Mouse (Mus musculus): Measurements from ENCODE around the gene Trpv2. TPM values are rescaled to one million over a fixed set of nuclear protein-coding genes. Genes with fewer than 3 reads are reported as not detected.

Gene Trpv2
- total RNA-seq, 2 experiments from 2014 or later = 13.1 to 13.9 TPM

DNA sequence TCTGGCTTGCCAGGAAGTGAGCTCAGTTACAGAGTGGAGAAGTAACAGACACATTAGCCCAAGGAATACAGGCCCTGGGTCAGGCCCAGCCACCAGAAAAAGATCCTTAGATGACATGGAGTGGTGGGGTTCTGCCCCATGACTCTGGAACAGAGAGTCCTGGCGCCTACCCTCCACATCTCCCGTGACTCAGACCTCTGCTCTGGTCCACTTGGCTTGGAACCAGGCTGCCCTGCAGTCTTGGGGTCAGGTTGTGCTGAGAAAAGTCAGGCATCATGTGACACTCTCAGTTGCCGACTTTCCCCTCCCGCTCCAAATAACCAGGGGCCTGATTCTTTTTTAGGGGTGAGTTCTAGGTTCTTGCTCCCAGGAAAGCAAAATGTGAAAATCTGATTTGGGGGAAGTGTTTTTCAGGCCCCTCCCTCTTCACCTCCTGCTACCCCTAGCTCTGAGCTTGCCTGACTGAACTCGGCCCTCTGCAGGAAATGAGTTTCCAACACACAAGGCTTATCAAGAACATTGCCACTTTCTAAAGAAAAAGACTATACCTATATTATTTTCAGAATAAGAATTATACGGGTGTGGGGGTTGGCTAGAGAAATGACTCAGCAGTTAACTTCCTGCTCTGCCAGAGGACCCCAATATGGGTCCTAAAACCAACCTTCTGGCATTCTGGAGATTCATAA lies 15.2 kb upstream of the Trpv2 start:
- no peak for DNase-seq

DNA sequence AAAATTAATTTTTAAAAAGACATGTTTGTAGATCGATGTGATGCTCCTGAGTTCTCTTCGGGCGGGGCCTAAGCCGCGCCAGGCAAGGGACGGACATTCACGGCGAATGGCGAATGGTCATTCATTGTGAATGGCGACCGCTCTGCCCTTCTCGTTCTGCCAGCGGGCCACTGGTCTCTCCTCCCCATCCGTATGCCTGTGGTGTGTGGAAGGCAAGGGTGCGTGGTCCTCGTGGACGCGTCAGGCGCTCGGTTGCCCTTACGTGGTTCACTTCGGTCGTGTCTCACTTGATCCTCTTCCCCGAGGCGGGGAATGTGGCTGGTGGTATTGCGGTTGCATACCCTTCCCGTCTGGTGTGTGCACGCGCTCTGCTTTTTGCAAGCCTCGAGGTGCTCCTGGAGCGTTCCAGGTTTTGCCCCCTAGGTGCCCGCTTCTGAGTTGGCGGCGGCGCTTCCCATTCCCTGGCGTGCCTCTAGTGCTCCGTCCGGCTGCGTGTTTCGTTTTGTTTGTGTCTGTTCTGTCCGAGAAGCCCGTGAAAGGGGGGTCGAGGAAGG lies 13.7 kb upstream of the Trpv2 start:
- DNase-seq = no peak

GRCm38 (mm10) chr11:62563590-62563989 lies 10.7 kb upstream of the Trpv2 start:
- no peak for DNase-seq

- no peak for DNase-seq
These were observed 8.5 kb upstream of the Trpv2 start for GRCm38 (mm10) chr11:62565747-62566146.

GRCm38 (mm10) chr11:62566211-62566610 lies 8.1 kb upstream of the Trpv2 start:
- DNase-seq = no peak

DNA sequence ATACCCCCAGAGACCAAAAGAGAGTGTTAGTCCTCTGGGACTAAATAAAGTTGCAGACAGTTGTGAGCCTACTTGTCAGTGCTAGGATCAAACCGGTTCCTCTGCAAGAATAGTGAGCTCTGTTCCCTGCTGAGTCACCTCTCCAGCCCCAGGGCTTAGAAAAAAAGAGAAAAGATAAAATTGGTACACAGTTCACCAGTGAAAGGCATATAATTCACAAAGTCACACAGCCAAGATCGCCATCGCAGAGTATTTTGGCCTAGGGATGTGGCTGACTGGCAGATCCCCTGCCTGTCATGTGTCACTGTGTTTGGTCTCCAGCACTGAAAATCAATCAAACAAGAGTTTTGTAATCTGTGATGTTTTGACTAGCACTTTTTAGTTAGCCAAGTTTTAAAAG lies 6.0 kb upstream of the Trpv2 start:
- no peak for DNase-seq

DNA sequence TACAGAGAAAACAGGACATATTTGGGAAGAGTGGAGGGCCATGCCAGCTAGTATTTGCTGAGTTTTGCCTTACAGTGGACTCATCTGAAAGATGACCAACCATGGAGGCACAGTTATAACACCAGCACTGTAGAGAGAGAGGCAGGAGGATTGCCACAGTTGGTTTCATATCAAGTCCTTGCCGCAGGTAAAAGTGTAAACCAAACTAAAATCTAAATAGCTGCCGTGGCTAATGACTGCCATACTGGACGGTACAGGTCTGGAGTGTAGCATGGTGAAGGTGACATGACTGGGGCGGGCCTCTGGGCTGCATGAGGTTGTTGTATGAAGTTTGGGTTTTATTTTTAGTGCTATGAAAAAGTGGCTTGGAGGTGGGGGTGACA lies 408 bp downstream of the Trpv2 start:
- DNase-seq = no peak

DNA sequence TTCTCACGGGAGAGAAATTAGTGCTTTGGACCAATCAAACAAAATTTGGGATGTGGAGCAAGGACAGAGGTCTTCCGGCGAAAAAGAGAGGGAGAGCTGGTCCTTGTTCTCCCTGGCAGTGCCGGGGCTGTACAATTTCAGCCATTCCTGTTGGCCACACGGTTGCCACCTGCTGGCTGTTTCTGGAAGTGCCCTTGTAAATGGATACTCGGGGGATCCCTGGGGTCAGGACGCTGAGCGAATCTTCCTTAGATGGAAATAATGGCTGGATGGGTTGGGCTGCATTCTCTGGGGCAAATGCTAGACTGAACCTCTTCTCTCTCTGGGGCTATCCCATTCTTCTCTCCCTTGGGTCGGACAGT lies 992 bp downstream of the Trpv2 start:
- peak; percentile 81 to 83 for DNase-seq

DNA sequence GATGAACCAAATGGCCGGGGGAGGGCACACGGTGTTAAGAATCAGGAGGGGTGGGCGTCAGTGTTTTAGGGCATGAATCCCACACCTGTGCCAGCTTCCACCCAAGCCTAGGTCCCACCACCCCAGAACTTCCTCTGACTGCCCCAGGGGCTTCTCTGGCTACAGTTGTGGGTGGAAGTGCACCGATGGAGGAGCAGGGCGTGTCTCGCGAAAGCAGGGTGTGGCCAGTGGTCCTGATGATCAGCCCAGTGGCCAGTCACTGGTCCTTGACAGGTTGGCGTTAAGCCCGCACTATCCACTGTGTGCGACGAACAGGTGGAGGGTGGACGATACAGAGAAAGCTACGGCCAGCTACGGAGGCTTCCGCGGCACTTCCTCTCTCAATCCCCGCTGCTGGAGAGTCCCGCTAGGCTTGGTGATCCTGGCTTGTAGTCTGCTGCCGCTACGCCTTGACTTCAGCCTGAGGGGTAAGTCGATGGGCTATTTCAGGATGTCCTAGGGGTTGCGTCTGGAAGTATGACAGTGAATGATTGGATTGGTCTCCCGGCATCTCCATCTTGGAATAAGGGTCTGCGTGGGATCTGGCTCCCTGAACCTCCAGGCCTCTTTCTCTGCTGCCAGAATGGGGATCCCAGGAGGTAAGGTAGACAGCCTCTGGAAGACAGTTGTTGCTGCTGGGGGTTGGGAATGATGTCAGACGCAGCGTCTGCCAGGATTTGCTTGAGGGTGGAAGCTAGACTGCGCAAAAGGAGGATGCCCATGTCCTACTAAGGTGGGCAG lies 1.6 kb downstream of the Trpv2 start:
- peak; percentile 40 to 46 for DNase-seq

DNA sequence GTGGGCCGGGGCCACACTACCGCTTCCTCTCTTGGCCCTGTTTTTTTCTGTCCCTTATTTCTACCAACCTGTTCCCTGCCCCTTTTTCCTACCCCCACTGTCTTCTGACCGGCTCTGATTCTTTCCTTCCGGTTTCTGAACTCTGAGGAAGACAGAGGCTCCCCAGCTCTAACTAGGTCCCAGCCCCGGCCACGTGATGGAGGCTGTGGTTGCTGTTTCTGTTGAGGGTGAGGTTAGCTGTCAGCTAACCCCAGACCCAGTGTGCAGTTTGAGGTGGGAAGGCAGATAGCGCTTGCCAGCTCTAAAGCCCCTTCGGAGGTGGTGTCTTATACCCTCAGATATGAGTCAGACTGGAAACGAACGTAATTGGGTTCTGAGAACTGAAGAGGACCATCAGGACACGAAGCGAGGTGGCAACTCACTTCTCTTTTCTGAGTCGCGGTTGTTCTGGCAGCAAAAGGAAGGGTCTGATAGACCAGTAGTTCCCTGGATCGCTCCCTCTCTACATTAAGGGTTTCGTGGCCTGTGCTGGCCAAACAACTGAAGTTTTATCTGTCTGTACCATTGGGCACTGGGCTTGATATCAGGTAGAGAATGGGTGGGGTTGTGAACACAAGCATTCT lies 2.4 kb downstream of the Trpv2 start:
- DNase-seq = peak; percentile 30 to 36

DNA sequence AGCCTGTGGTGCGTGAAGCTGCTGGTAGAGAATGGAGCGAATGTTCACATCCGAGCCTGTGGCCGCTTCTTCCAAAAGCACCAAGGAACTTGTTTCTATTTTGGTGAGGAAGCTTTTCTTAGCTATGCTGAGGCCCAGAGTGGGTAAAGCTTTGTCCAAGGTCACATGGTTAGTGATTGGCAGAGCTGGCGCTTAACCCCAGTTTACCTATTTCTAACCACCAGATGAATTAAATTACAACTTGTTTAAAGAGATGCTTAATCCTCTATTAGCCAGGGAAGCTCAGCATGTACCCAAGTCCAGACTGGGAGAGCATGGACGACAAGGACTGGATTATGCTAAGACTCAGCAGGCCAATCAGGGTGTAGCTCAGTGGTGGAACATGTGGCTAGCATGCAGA lies 8.7 kb downstream of the Trpv2 start:
- DNase-seq = no peak

- no peak for DNase-seq
These were observed 10.5 kb downstream of the Trpv2 start for GRCm38 (mm10) chr11:62584671-62585206.

DNA sequence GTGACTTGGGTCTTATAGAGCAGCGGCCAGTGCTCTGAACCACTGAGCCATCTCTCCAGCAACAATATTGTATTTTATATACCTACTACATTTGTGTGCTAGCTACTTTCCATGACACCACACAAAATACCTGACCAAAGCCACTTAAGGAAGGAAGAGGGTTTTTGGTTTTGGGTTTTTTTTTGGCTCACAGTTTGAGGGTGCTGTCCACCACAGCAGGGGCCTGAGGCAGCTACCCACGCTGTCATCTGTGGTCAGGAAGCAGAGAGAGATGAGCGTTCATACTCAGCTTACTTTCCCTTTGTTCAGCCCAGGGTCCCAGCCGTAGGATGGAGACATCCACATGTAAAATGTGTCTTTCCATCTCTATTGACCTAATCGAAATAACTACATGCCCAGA lies 12.7 kb downstream of the Trpv2 start:
- DNase-seq = no peak

DNA sequence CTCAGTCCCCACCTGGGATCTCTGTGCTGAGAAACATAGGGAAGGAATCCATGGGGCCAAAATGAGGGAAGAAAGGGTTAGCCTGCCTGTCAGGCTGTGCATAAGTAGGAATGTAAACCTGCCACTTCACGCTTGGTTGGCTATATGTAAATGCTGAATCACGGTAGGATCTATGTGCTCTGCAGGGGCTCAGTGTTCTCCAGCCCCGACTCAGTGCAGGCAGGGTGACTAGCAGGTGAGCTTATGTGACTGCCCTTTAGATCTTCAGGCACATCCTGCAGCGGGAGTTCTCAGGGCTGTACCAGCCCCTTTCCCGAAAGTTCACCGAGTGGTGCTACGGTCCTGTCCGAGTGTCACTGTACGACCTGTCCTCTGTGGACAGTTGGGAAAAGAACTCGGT lies 15.1 kb downstream of the Trpv2 start:
- no peak for DNase-seq

DNA sequence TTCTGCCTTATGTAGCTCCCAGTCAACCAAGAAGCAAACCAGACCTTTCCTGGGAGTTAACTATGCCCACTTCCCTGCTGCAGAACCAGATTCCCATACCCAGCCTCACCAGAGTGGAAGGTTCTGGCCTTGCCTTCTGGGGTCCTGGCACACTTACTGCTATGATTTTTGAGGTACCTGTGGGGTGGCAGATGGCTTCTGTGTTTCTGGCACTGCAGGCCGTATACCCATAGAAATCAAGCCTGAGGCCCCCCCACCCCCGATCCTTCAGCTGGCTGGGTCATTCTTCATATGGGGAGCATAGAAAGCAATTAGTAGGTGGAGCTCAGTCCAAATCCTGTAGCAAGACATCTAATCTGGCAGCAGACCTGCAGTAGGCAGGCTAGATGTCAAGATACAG lies 16.7 kb downstream of the Trpv2 start:
- no peak for DNase-seq

DNA sequence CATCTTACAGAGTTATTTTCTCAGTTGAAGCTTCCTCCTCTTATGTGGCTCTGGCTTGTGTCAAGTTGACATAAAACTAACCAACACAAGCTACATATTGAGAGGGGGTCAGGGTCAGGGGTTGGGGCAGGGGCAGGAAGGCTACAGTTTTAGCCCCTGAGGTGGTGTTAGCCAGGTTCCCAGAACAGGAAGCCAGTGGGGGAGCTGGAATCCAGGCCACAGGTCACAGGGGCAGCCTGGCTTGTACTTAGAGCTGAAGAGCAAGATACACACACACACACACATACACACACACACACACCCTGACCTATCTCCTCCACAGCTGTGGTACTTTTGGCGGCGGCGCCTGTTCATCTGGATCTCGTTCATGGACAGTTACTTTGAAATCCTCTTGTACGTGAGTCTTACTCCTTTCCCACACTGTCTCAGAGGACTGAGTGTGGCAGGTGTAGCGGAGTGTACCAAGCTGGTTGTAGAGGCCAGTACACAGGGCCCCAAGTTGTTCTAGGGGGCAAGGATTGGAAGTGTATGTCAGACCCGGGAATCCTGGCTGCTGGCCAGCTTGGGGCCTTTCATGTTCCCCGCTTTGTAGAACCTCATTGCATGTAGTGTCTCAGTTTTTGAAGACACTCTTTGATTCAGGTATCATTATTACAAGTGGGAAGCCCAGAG lies 17.8 kb downstream of the Trpv2 start:
- DNase-seq = no peak

GRCm38 (mm10) chr11:62598571-62598970 lies 24.3 kb downstream of the Trpv2 start:
- no peak for DNase-seq

DNA sequence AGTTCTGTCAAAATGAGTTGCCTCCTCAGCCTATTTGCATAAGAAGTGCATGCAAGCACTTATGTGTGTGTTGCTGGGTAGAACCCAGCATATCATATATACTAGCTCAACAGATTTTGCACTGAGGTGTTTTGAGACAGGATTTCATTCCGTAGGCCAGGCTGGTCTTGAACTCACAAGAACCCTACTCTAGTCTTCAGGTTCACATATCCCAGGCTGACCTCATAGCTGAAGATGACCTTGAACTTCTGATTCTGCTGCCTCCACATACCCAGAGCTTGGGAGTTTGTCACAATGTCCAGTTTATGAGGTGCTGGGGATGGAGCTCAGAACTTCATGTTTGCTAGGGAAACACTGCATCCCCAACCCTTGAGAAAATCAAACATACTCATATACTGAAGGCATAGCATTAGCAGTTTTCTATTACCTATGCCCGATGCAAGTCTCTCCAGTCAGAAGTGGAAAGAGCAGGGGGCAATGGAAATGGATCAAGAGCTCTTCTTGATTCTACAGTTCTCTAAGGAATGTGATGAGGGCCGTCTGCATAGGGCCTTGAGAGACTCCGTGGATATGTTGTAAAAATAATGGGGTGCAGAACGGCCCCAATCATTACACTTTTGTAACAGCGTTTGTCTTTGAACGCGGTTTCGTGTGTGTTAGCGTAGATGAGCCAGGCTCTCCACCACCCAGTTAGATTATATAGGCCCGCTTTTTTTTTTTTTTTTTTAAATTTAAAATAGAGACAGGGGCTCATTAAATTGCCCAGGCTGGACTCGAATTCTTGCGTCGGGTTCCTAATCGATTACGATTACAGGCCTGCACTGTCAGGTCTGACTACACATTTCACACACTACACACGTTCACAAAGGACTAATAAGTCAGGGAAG lies 27.7 kb downstream of the Trpv2 start:
- no peak for DNase-seq

- peak; percentile 99 for DNase-seq
These were observed 28.5 kb downstream of the Trpv2 start for GRCm38 (mm10) chr11:62602619-62603311.

GRCm38 (mm10) chr11:62603312-62604056 lies 29.2 kb downstream of the Trpv2 start:
- DNase-seq = no peak

Measured in layer of hippocampus, postnatal 36 days (tissue).